Mouse (Mus musculus) erythroblast, embryonic 14.5 days (primary cell): ENCODE results near the gene Mab21l1.

Experiments used
- GATA1 ChIP-seq: IDR thresholded peaks from 2 replicates; pipeline ENCODE4 v1.6.1; 2012; ENCODE audit warnings: low read length, inconsistent platforms, mixed read lengths
- TAL1 ChIP-seq: IDR thresholded peaks from 3 replicates; pipeline ENCODE4 v1.6.1; 2012; ENCODE audit warnings: low read length, inconsistent platforms, mixed read lengths

DNA sequence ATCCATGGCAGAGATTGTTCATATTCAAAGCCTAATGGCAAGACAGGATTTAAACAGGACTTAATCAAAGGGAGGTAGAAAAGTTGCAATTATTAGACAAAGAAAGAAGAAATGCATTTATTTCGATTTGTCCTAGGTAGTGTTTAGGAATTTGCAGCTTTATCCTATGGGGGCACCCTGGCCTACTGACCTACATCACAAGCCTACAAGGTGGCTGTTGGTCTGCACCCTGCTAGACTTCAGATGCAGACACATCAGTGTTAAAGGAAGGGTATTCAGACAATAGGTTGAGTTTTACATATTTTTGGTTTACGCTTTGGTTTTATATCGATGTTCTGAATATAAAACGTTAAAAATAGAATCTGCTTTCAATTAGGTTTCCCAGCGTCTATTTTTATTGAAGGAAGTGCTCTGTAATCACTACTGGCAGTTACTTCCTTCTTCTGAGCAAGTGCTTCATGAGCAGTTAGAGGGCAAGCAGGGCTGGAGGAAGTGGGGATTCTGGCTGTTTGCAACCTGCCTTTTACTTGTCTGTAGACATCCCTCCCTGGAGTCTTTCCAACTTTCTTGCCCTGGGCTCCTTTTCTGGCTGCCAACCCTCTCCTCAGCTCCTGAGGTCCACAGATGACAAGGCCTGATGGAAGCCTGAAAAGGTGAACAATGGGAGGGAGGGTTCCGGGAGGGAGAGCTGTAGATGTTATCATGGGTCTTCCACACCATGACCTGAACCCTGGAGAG lies 34.5 kb downstream of the Mab21l1 start:
- TF ChIP-seq TAL1 (no peak), GATA1 (no peak)
